Mouse (Mus musculus) stomach, embryonic 14.5 days (tissue): ENCODE results near the gene Litaf. TPM values are rescaled to one million over a fixed set of nuclear protein-coding genes. Genes with fewer than 3 reads are reported as not detected.
"Not testable (repeated sequence)": the region's sequence is repeated elsewhere in the genome, so short reads cannot be mapped to it uniquely, and the experiment has no call there.

Source experiments
- ATAC-seq: fragments of 200-750 bp; cut with Nextera tagmentation; 2 replicates; pipeline ENCODE4 v1.8.0; 2017; ENCODE audit warnings: low read depth, moderate TSS enrichment; ENCODE audit not compliant: insufficient number of reproducible peaks, insufficient read depth, low FRiP score
- H3K27ac ChIP-seq: fragments of 300-500 bp; sonication (generic); 2 replicates; pipeline ENCODE4 v1.5.1; 2014; ENCODE audit warnings: mild to moderate bottlenecking, low read length, moderate library complexity, mixed read lengths
- H3K27me3 ChIP-seq: fragments of 300-500 bp; sonication (generic); 2 replicates; pipeline ENCODE4 v1.6.1; 2014; ENCODE audit warnings: low read length, control low read depth, mixed read lengths; ENCODE audit not compliant: control insufficient read depth, insufficient read depth
- H3K36me3 ChIP-seq: fragments of 300-500 bp; sonication (generic); 2 replicates; pipeline ENCODE4 v1.6.1; 2014; ENCODE audit warnings: mild to moderate bottlenecking, control low read depth, low read length, moderate library complexity, mixed read lengths; ENCODE audit not compliant: control insufficient read depth, insufficient read depth
- H3K4me1 ChIP-seq: fragments of 300-500 bp; sonication (generic); 2 replicates; pipeline ENCODE4 v1.6.1; 2014; ENCODE audit warnings: low read length, control low read depth, mixed read lengths; ENCODE audit not compliant: control insufficient read depth, insufficient read depth
- H3K4me2 ChIP-seq: fragments of 300-500 bp; sonication (generic); replicated peaks from 2 replicates; pipeline ENCODE4 v1.6.1; 2014; ENCODE audit warnings: low read depth, low read length, control low read depth
- H3K4me3 ChIP-seq: fragments of 300-500 bp; sonication (generic); 2 replicates; pipeline ENCODE4 v1.5.1; 2014; ENCODE audit warnings: low read depth, low read length, control low read depth
- H3K9ac ChIP-seq: fragments of 300-500 bp; sonication (generic); replicated peaks from 2 replicates; pipeline ENCODE4 v1.6.1; 2014; ENCODE audit warnings: low read depth, mild to moderate bottlenecking, control low read depth, low read length, moderate library complexity, mixed read lengths
- H3K9me3 ChIP-seq: fragments of 300-500 bp; sonication (generic); 2 replicates; pipeline ENCODE4 v1.6.1; 2016; ENCODE audit warnings: low read depth, low read length, control low read depth; ENCODE audit not compliant: control insufficient read depth
- WGBS: fragments of 180-500 bp; shearing (Covaris S2); extraction: QIAGEN DNeasy Blood & Tissue Kit; methylation state at CpG from one replicate; pipeline ENCODE4 v1.1.7; 2014; 5-methylcytosine and 5-hydroxymethylcytosine counted together
- polyA plus RNA-seq: library from polyadenylated mRNA; unstranded; fragments of >200 nt; fragmentation: Nextera tagmentation; extraction: Ambion mirVana; gene quantifications from 2 replicates; pipeline ENCODE4 v1.2.1, GENCODE M21; 2014

Litaf gene
- polyA plus RNA-seq, 1 experiment from 2014 or later: 107 TPM

DNA sequence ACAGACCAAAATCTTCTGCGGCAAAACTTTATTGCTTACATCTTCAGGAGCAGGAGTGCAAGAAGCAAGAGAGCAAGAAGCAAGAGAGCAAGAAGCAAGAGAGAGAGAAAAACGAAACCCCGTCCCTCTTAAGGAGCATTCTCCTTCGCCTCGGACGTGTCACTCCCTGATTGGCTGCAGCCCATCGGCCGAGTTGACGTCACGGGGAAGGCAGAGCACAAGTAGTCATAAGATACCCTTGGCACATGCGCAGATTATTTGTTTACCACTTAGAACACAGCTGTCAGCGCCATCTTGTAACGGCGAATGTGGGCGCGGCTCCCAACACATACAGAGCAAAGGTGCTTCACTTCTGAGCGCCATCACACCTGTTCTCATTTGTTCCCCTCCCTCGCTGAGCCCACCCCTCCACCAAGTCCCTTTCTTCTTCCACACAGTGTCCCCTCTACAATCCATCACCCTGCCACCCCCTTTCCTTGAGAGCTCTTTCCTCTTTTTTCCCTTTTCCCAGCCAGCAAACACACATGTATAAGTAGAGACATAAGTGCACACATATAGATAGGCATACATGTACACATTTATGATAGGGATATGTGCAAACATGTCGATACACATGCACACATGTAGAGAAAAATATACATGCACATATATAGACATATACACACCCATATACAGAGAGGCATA, 52.4 kb downstream of the Litaf start:
- H3K27me3 ChIP-seq, H3K9me3 ChIP-seq, H3K36me3 ChIP-seq, H3K27ac ChIP-seq, H3K4me3 ChIP-seq, H3K4me2 ChIP-seq, H3K9ac ChIP-seq, ATAC-seq: not testable (repeated sequence)
- 95% methylated on average over 11 of the region's 19 CpGs for WGBS
- peaks cover 12% of the 10 kb centered on the region for H3K4me1 ChIP-seq

- 66% methylated on average over 11 of the region's 11 CpGs for WGBS
- no peak overlapping the region for H3K4me3 ChIP-seq
- H3K9me3 ChIP-seq: no peaks in the 10 kb centered on the region
- no peak overlapping the region for H3K4me2 ChIP-seq
- peaks cover 14% of the 10 kb centered on the region for H3K4me1 ChIP-seq
- ATAC-seq: no peak
- H3K27ac ChIP-seq: peak overlapping the region; percentile 53; the same call in 1 of the 2 replicates
- no peaks in the 10 kb centered on the region for H3K27me3 ChIP-seq
- H3K36me3 ChIP-seq: no peaks in the 10 kb centered on the region
- no peak overlapping the region for H3K9ac ChIP-seq
Measured at GRCm38 (mm10) chr16:11012571-11013463, 53.1 kb downstream of the Litaf start.

DNA sequence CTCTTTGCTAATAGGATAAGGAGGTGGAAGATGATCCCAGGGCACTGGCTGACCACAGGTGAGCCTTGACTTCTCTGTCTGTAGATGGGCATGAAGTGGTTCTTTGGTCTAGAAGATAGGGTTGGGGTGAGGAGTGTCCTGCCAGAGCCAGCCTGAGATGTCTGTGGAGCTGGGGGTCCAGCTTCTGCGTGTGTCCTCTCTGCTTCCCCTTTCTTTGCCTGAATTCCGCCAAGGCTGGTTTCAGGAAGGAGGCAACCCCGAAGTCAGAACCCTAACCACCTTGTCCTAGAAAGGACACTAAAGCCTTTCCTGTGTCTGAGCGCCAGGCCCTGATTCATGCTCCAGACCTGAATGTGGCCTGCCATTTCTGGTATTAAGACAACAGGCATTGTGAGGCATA, 54.0 kb downstream of the Litaf start:
- WGBS: 92% methylated on average over 4 of the region's 4 CpGs
- no peaks in the 10 kb centered on the region for H3K36me3 ChIP-seq
- H3K27ac ChIP-seq: peak overlapping the region; percentile 36; the same call in 1 of the 2 replicates
- peaks cover 12% of the 10 kb centered on the region for H3K4me1 ChIP-seq
- H3K9me3 ChIP-seq: no peaks in the 10 kb centered on the region
- H3K27me3 ChIP-seq: no peaks in the 10 kb centered on the region
- ATAC-seq: no peak
- H3K4me3 ChIP-seq: no peak overlapping the region
- no peak overlapping the region for H3K4me2 ChIP-seq
- H3K9ac ChIP-seq: no peak overlapping the region

DNA sequence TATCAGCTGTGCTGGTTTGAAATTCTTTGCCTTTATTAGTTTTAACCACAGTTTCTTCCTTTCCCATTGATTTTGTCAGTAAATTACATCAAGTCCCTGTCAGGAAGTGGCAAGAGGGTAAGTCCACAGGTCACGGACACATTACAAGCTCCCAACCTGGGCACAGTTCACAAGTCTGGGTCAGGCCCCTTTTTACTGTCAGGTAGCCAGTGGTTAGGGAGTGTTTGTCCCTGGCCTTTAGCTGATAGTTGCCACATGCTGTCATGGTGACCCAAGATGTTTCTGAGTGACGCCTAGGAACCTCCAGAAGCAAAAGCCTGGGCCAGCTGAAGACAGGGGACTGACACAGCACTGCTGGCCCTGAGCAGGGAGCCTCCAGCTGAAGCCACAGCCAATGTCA, 54.8 kb downstream of the Litaf start:
- Histone ChIP-seq H3K27ac (no peak overlapping the region), H3K27me3 (no peaks in the 10 kb centered on the region), H3K4me2 (no peak overlapping the region), H3K9ac (no peak overlapping the region), H3K4me3 (no peak overlapping the region), H3K36me3 (no peaks in the 10 kb centered on the region), H3K4me1 (peaks cover 12% of the 10 kb centered on the region), H3K9me3 (no peaks in the 10 kb centered on the region)
- no peak for ATAC-seq
- 72% methylated on average over 2 of the region's 2 CpGs for WGBS

- Histone ChIP-seq H3K4me2 (no peak overlapping the region), H3K4me1 (peaks cover 15% of the 10 kb centered on the region), H3K36me3 (no peaks in the 10 kb centered on the region), H3K27ac (no peak overlapping the region), H3K9ac (no peak overlapping the region), H3K9me3 (no peaks in the 10 kb centered on the region), H3K27me3 (no peaks in the 10 kb centered on the region), H3K4me3 (no peak overlapping the region)
- no peak for ATAC-seq
- 83% methylated on average over 4 of the region's 4 CpGs for WGBS
Measured at GRCm38 (mm10) chr16:11010270-11010669, 55.7 kb downstream of the Litaf start.

DNA sequence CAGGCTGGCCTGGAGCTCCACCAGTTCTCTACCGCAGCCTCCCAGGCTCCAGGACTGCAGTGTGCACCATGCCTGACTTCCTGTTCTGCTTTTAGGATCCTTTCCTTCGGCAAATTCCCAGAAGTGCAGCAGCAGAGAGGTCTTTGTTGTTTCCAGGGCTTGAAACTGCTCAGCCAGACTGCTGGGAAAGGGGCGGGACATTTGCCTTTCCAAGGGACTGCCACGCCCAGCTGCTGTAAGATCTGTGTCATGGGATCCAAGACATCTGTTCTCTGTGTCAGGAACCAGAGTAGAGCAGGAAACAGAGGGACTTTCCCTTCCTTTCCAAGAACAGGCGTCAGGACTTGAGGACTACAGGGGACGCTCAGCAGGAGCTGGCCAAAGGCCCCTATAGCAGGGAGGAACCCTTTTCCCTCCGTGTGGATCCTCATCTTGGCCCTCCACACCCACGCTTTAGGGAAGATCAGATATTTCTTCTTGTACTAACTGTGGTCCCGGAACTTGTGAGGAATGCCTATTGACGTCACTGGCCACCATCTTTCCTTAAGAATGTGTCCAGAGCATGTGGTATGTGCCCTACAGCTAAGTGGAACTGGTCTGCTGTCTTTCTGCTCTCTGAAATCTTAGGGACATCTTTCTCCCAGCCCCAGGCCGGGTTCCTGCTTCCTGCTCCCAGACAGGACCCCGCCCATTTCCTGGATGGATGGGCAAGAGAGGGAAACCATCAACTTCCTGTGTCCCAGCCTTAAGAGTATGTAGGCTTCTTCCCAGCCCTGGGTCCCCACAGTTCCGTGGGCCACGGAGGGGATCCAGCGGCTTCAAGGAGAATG, 57.6 kb downstream of the Litaf start:
- WGBS: 16% methylated on average over 15 of the region's 15 CpGs
- H3K4me3 ChIP-seq: peak overlapping the region; percentile 8; the same call in 1 of the 2 replicates
- H3K4me1 ChIP-seq: peaks cover 15% of the 10 kb centered on the region
- H3K9me3 ChIP-seq: no peaks in the 10 kb centered on the region
- H3K4me2 ChIP-seq: peak overlapping the region; percentile 43
- no peaks in the 10 kb centered on the region for H3K27me3 ChIP-seq
- peak; percentile 87 for ATAC-seq
- no peaks in the 10 kb centered on the region for H3K36me3 ChIP-seq
- H3K9ac ChIP-seq: peak overlapping the region; percentile 26; the same call in 1 of the 2 replicates
- H3K27ac ChIP-seq: peak overlapping the region; percentile 99

GRCm38 (mm10) chr16:11006100-11006499, 59.9 kb downstream of the Litaf start:
- WGBS: 70% methylated on average over 6 of the region's 6 CpGs
- ATAC-seq: no peak

More at GRCm38 (mm10) chr16:11006100-11006499, 59.9 kb downstream of the Litaf start:
- no peak overlapping the region for H3K9ac ChIP-seq
- H3K4me3 ChIP-seq: no peak overlapping the region
- H3K27me3 ChIP-seq: no peaks in the 10 kb centered on the region
- H3K27ac ChIP-seq: peak overlapping the region; percentile 55; the same call in 1 of the 2 replicates
- no peak overlapping the region for H3K4me2 ChIP-seq
- no peaks in the 10 kb centered on the region for H3K36me3 ChIP-seq
- peaks cover 15% of the 10 kb centered on the region for H3K4me1 ChIP-seq
- H3K9me3 ChIP-seq: no peaks in the 10 kb centered on the region
